ENCODE assay signal across 7 mouse cellular contexts in genomic region chr6:113079492-113079891, GRCm38 (mm10). TPM values are rescaled to one million over a fixed set of nuclear protein-coding genes. Genes with fewer than 3 reads are reported as not detected.
DNase-seq lines count a peak whose midpoint lies in the region; ATAC-seq and TF ChIP-seq lines count a peak whose summit lies in the region.

No protein-coding gene starts in this region.

- peak overlapping the region; percentile 73 for H3K9ac ChIP-seq in embryonic facial prominence, embryonic 13.5 days
- H3K9ac ChIP-seq in heart, embryonic 15.5 days, result peak overlapping the region; percentile 59
- peak overlapping the region; percentile 37; the same call in 1 of the 2 replicates for H3K9ac ChIP-seq in midbrain, embryonic 11.5 days (ENCODE audit: low read length)

- no peak for TF ChIP-seq CTCF in testis, adult 2 months (IDR thresholded peaks at IDR 0.05; ENCODE audit: control insufficient read depth, insufficient read depth, insufficient replicate concordance, low read depth, low read length)

- H3K27ac ChIP-seq in embryonic facial prominence, embryonic 13.5 days, result peak overlapping the region; percentile 57; the same call in 1 of the 2 replicates
- peak overlapping the region; percentile 100 for H3K27ac ChIP-seq in heart, embryonic 15.5 days
- H3K27ac ChIP-seq in midbrain, embryonic 11.5 days (ENCODE audit: low read depth, low read length), result peak overlapping the region; percentile 54
- no peak overlapping the region for H3K27ac ChIP-seq in testis, adult 2 months (ENCODE audit: control insufficient read depth, insufficient read depth, low read depth, low read length)

- peaks cover 30% of the 10 kb centered on the region for H3K4me1 ChIP-seq in embryonic facial prominence, embryonic 13.5 days
- peaks cover 45% of the 10 kb centered on the region for H3K4me1 ChIP-seq in heart, embryonic 15.5 days (replicated peaks)
- H3K4me1 ChIP-seq in midbrain, embryonic 11.5 days (ENCODE audit: control insufficient read depth, insufficient read depth, low read length), result peaks cover 38% of the 10 kb centered on the region
- no peaks in the 10 kb centered on the region for H3K4me1 ChIP-seq in testis, adult 2 months (ENCODE audit: control insufficient read depth, insufficient read depth, low read length)

- 2% methylated on average over 3 of the region's 3 CpGs for WGBS in embryonic facial prominence, embryonic 13.5 days
- WGBS in heart, embryonic 15.5 days, result 0% methylated on average over 3 of the region's 3 CpGs
- 0% methylated on average over 3 of the region's 3 CpGs for WGBS in midbrain, embryonic 11.5 days

- DNase-seq in 416B (ENCODE audit: low read depth) (peak; percentile 55), ES-CJ7 (ENCODE audit: low read depth, low spot score) (peak; percentile 42)
- DNase-seq in layer of hippocampus, adult 9-11 months, result peak; percentile 22
- DNase-seq in midbrain, embryonic 11.5 days (ENCODE audit: low spot score, missing footprints), result peak; percentile 90

- H3K4me2 ChIP-seq in embryonic facial prominence, embryonic 13.5 days, result peak overlapping the region; percentile 93
- peak overlapping the region; percentile 88 for H3K4me2 ChIP-seq in heart, embryonic 15.5 days
- peak overlapping the region; percentile 94 for H3K4me2 ChIP-seq in midbrain, embryonic 11.5 days

- peak overlapping the region; percentile 92 for H3K4me3 ChIP-seq in embryonic facial prominence, embryonic 13.5 days
- peak overlapping the region; percentile 69 for H3K4me3 ChIP-seq in heart, embryonic 15.5 days
- peak overlapping the region; percentile 99 for H3K4me3 ChIP-seq in midbrain, embryonic 11.5 days (ENCODE audit: low read depth, low read length)
- H3K4me3 ChIP-seq in testis, adult 2 months (ENCODE audit: control insufficient read depth, low read depth, low read length), result peak overlapping the region; percentile 77

- H3K36me3 ChIP-seq in embryonic facial prominence, embryonic 13.5 days, result no peaks in the 10 kb centered on the region
- no peaks in the 10 kb centered on the region for H3K36me3 ChIP-seq in heart, embryonic 15.5 days
- H3K36me3 ChIP-seq in midbrain, embryonic 11.5 days (ENCODE audit: control insufficient read depth, insufficient read depth, low read length), result no peaks in the 10 kb centered on the region
- H3K36me3 ChIP-seq in testis, adult 2 months (ENCODE audit: control insufficient read depth, insufficient read depth, low read length), result no peaks in the 10 kb centered on the region

- no peaks in the 10 kb centered on the region for H3K9me3 ChIP-seq in embryonic facial prominence, embryonic 13.5 days
- no peaks in the 10 kb centered on the region for H3K9me3 ChIP-seq in heart, embryonic 15.5 days (replicated peaks)
- H3K9me3 ChIP-seq in midbrain, embryonic 11.5 days (ENCODE audit: control insufficient read depth, low read length), result no peaks in the 10 kb centered on the region

- H3K27me3 ChIP-seq in embryonic facial prominence, embryonic 13.5 days, result no peaks in the 10 kb centered on the region
- H3K27me3 ChIP-seq in heart, embryonic 15.5 days, result no peaks in the 10 kb centered on the region
- H3K27me3 ChIP-seq in midbrain, embryonic 11.5 days (ENCODE audit: control insufficient read depth, insufficient read depth, low read length), result no peaks in the 10 kb centered on the region
- H3K27me3 ChIP-seq in testis, adult 2 months (ENCODE audit: control insufficient read depth, insufficient read depth, low read length), result no peaks in the 10 kb centered on the region

- no peak for TF ChIP-seq POLR2A in testis, adult 2 months (IDR thresholded peaks at IDR 0.05; ENCODE audit: control insufficient read depth, low read depth, low read length)

- ATAC-seq in embryonic facial prominence, embryonic 13.5 days (ENCODE audit: insufficient number of reproducible peaks, insufficient read depth, low FRiP score, low TSS enrichment, low read depth), result no peak
- no peak for ATAC-seq in heart, embryonic 15.5 days (replicated peaks; ENCODE audit: insufficient number of reproducible peaks, insufficient read depth, low FRiP score, low read depth)
- no peak for ATAC-seq in midbrain, embryonic 11.5 days (ENCODE audit: low FRiP score)

RNA-seq across cellular contexts. Expression of gene Setd5, which starts 2.3 kb away (rescaled TPM):
- polyA plus RNA-seq in embryonic facial prominence, embryonic 13.5 days (2015; fragmentation: Nextera tagmentation; extraction: Ambion mirVana), result 84.0 and 91.0 TPM in 2 replicates
- polyA plus RNA-seq in heart, embryonic 15.5 days (2015; fragmentation: Nextera tagmentation; extraction: Ambion mirVana), result 42.6 and 53.4 TPM in 2 replicates
- polyA plus RNA-seq in midbrain, embryonic 11.5 days (2014; fragmentation: Nextera tagmentation; extraction: Ambion mirVana), result 75.0 and 75.5 TPM in 2 replicates
- 21.3 TPM in 2 replicates for polyA plus RNA-seq in testis, adult 2 months (2012; rRNA removed)

RNA-seq across cellular contexts. Expression of gene Thumpd3, which starts 33.5 kb away (rescaled TPM):
- 55.0 and 55.9 TPM in 2 replicates for polyA plus RNA-seq in embryonic facial prominence, embryonic 13.5 days (2015; fragmentation: Nextera tagmentation; extraction: Ambion mirVana)
- 32.4 and 37.8 TPM in 2 replicates for polyA plus RNA-seq in heart, embryonic 15.5 days (2015; fragmentation: Nextera tagmentation; extraction: Ambion mirVana)
- polyA plus RNA-seq in midbrain, embryonic 11.5 days (2014; fragmentation: Nextera tagmentation; extraction: Ambion mirVana), result 57.1 and 59.5 TPM in 2 replicates
- 45.0 and 54.4 TPM in 2 replicates for polyA plus RNA-seq in testis, adult 2 months (2012; rRNA removed)

Comparison
In these comparisons a context has a peak if more than half of its experiments do, and no peak if none do; other contexts are left out.
1. DNase-seq: peak in every context shown above with its lines; median percentile 90 in midbrain, embryonic 11.5 days; 55 in 416B; 42 in ES-CJ7; 22 in layer of hippocampus, adult 9-11 months.